Mouse (Mus musculus) heart, embryonic 12.5 days (tissue): ENCODE measurements at regions not wholly inside any gene's neighbourhood (a gene's known extent, or its start where the extent isn't known, plus 50 kb on each side); places are given as distances from the start of the nearest gene placed in this dataset.

Experiments used
- ATAC-seq: fragments of 200-750 bp; cut with Nextera tagmentation; 2 replicates; pipeline ENCODE4 v1.8.0; 2017; ENCODE audit warnings: moderate TSS enrichment, moderate library complexity; ENCODE audit not compliant: insufficient number of reproducible peaks, low FRiP score
- H3K27ac ChIP-seq: fragments of 300-500 bp; sonication (generic); 2 replicates; pipeline ENCODE4 v1.5.1; 2016; ENCODE audit warnings: mild to moderate bottlenecking, moderate library complexity; ENCODE audit not compliant: poor library complexity, severe bottlenecking
- H3K27me3 ChIP-seq: fragments of 300-500 bp; sonication (generic); replicated peaks from 2 replicates; pipeline ENCODE4 v1.6.1; 2016; ENCODE audit warnings: mild to moderate bottlenecking, moderate library complexity
- H3K36me3 ChIP-seq: fragments of 300-500 bp; sonication (generic); 2 replicates; pipeline ENCODE4 v1.6.1; 2016; ENCODE audit warnings: mild to moderate bottlenecking, moderate library complexity
- H3K4me1 ChIP-seq: fragments of 300-500 bp; sonication (generic); replicated peaks from 2 replicates; pipeline ENCODE4 v1.6.1; 2016; ENCODE audit warnings: mild to moderate bottlenecking
- H3K4me2 ChIP-seq: fragments of 300-500 bp; sonication (generic); 2 replicates; pipeline ENCODE4 v1.6.1; 2016; ENCODE audit warnings: mild to moderate bottlenecking, moderate library complexity
- H3K4me3 ChIP-seq: fragments of 300-500 bp; sonication (generic); 2 replicates; pipeline ENCODE4 v1.5.1; 2016; ENCODE audit warnings: mild to moderate bottlenecking
- H3K9ac ChIP-seq: fragments of 300-500 bp; sonication (generic); 2 replicates; pipeline ENCODE4 v1.6.1; 2016; ENCODE audit warnings: mild to moderate bottlenecking, moderate library complexity
- H3K9me3 ChIP-seq: fragments of 300-500 bp; sonication (generic); replicated peaks from 2 replicates; pipeline ENCODE4 v1.6.1; 2016; ENCODE audit warnings: mild to moderate bottlenecking, moderate library complexity
- WGBS: fragments of 180-500 bp; shearing (Covaris S2); methylation state at CpG from one replicate; pipeline ENCODE4 v1.1.7; 2016; 5-methylcytosine and 5-hydroxymethylcytosine counted together

DNA sequence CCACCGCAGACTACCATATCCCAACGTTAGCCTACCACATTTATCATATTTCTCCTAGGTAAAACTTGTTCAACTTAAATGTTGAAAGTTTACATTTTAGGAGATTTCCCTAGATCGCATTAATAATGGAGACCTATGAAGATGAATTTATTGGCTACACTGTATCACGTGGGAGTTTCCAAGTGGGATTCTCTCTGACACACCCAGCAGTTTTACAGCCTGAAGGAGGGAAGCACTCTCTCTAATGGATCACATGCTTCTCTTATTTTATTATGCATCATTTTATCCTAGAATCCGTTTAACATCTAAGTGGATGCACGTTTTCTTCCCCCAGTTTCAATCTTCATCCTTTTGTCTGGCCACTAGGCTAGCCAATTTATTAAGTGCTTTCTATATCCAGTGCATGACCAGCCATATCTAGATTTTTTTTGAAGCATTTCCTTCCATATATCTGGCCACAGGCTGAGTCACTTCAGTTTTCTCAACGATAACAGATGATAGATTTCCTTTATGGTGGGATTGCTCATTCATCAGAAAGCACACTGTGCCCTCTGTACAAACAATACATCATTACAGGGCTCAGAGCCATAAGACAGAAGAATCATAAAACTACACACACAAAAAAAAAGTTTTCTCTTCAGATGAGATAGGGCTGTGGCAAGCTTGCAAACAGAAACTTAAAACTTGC lies 476.3 kb upstream of the Syt1 start:
- H3K36me3 ChIP-seq, result no peaks in the 10 kb centered on the region
- no peak overlapping the region for H3K27ac ChIP-seq
- no peak overlapping the region for H3K4me2 ChIP-seq
- 75% methylated on average over 7 of the region's 7 CpGs for WGBS
- no peaks in the 10 kb centered on the region for H3K27me3 ChIP-seq
- H3K4me3 ChIP-seq, result no peak overlapping the region
- ATAC-seq, result no peak
- no peaks in the 10 kb centered on the region for H3K4me1 ChIP-seq
- H3K9ac ChIP-seq, result no peak overlapping the region
- H3K9me3 ChIP-seq, result no peaks in the 10 kb centered on the region

DNA sequence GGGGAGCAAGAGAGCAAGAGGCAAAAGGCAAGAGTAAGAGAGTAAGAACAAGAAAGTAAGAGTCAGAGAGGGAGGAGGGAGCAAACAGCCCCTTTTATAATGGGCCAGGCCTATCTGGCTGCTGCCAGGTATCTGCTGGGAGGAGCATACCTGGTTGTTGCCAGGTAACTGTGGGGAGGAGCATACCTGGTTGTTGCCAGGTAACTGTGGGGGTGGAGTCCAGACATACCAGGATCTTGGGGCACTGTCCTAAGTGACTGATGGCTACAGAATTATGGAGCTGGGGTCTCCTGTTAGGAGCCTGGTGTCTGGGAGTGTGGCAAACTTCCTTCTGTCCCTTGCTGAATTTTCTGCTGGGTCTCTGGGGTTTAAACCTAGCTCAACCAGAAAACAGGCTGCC lies 469.8 kb upstream of the Syt1 start:
- ATAC-seq, result no peak
- Histone ChIP-seq H3K27ac (no peak overlapping the region), H3K36me3 (no peaks in the 10 kb centered on the region), H3K9me3 (no peaks in the 10 kb centered on the region), H3K27me3 (no peaks in the 10 kb centered on the region), H3K4me2 (no peak overlapping the region), H3K4me3 (no peak overlapping the region), H3K4me1 (no peaks in the 10 kb centered on the region), H3K9ac (no peak overlapping the region)

GRCm38 (mm10) chr10:109479941-109480340 lies 469.2 kb upstream of the Syt1 start:
- Histone ChIP-seq H3K4me3 (no peak overlapping the region), H3K4me1 (no peaks in the 10 kb centered on the region), H3K27ac (no peak overlapping the region), H3K27me3 (no peaks in the 10 kb centered on the region), H3K9me3 (no peaks in the 10 kb centered on the region), H3K9ac (no peak overlapping the region), H3K4me2 (no peak overlapping the region), H3K36me3 (no peaks in the 10 kb centered on the region)
- 65% methylated on average over 5 of the region's 5 CpGs for WGBS
- no peak; the same call in 1 of the 2 replicates for ATAC-seq

- Histone ChIP-seq H3K4me3 (no peak overlapping the region), H3K27me3 (no peaks in the 10 kb centered on the region), H3K27ac (no peak overlapping the region), H3K4me1 (no peaks in the 10 kb centered on the region), H3K9me3 (no peaks in the 10 kb centered on the region; the same call in 1 of the 2 replicates), H3K36me3 (no peaks in the 10 kb centered on the region), H3K9ac (no peak overlapping the region), H3K4me2 (no peak overlapping the region)
- no peak for ATAC-seq
- 74% methylated on average over 3 of the region's 3 CpGs for whole genome bisulfite sequencing
Measured at GRCm38 (mm10) chr10:109466516-109466915, 455.7 kb upstream of the Syt1 start.

- H3K27ac ChIP-seq, result no peak overlapping the region
- no peak overlapping the region for H3K9ac ChIP-seq
- no peaks in the 10 kb centered on the region for H3K9me3 ChIP-seq
- no peak overlapping the region for H3K4me3 ChIP-seq
- 80% methylated on average over 4 of the region's 4 CpGs for WGBS
- no peak for ATAC-seq
- no peaks in the 10 kb centered on the region for H3K36me3 ChIP-seq
- H3K4me1 ChIP-seq, result no peaks in the 10 kb centered on the region
- H3K27me3 ChIP-seq, result no peaks in the 10 kb centered on the region
- no peak overlapping the region for H3K4me2 ChIP-seq
Measured at GRCm38 (mm10) chr10:109431112-109431511, 420.3 kb upstream of the Syt1 start.

- no peak overlapping the region for H3K4me3 ChIP-seq
- H3K27ac ChIP-seq, result no peak overlapping the region
- no peaks in the 10 kb centered on the region for H3K9me3 ChIP-seq
- no peak overlapping the region for H3K9ac ChIP-seq
- no peak for ATAC-seq
- no peak overlapping the region for H3K4me2 ChIP-seq
- 89% methylated on average over 3 of the region's 3 CpGs for WGBS
- no peaks in the 10 kb centered on the region for H3K36me3 ChIP-seq
- no peaks in the 10 kb centered on the region for H3K4me1 ChIP-seq
- H3K27me3 ChIP-seq, result no peaks in the 10 kb centered on the region
Measured at GRCm38 (mm10) chr10:109427878-109428277, 417.1 kb upstream of the Syt1 start.

DNA sequence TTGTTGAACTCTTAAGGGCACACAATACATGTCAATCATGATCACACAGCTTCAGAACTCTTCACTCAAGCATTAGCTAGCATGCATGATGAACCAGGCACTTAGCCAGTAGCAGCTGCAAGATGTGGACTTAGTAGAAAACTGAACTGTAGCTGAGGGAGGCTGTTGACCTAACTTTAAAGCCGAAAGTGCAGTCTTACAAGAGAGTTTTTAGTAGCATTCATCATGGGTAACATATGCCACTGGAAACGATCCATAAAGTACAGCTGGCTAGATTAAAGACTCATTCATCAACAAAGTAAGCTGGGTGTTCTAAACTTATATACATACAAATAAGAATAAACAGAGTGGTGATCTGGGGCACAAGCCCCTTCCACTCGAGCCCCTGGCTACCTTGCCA lies 396.2 kb upstream of the Syt1 start:
- Histone ChIP-seq H3K36me3 (no peaks in the 10 kb centered on the region), H3K4me3 (no peak overlapping the region), H3K27ac (no peak overlapping the region), H3K9ac (no peak overlapping the region), H3K4me1 (no peaks in the 10 kb centered on the region), H3K27me3 (no peaks in the 10 kb centered on the region), H3K9me3 (no peaks in the 10 kb centered on the region), H3K4me2 (no peak overlapping the region)
- WGBS, result 74% methylated on average over 3 of the region's 3 CpGs
- ATAC-seq, result no peak

GRCm38 (mm10) chr10:109405116-109405685 lies 394.4 kb upstream of the Syt1 start:
- H3K36me3 ChIP-seq, result no peaks in the 10 kb centered on the region
- H3K27me3 ChIP-seq, result no peaks in the 10 kb centered on the region
- no peak overlapping the region for H3K9ac ChIP-seq
- no peak overlapping the region for H3K4me2 ChIP-seq
- H3K9me3 ChIP-seq, result no peaks in the 10 kb centered on the region
- WGBS, result 70% methylated on average over 6 of the region's 6 CpGs
- H3K4me1 ChIP-seq, result no peaks in the 10 kb centered on the region
- H3K27ac ChIP-seq, result no peak overlapping the region
- no peak for ATAC-seq
- H3K4me3 ChIP-seq, result no peak overlapping the region

- H3K36me3 ChIP-seq, result no peaks in the 10 kb centered on the region
- no peak for ATAC-seq
- no peaks in the 10 kb centered on the region for H3K4me1 ChIP-seq
- no peak overlapping the region for H3K9ac ChIP-seq
- 53% methylated on average over 4 of the region's 4 CpGs for WGBS
- H3K27ac ChIP-seq, result no peak overlapping the region
- no peak overlapping the region for H3K4me3 ChIP-seq
- no peaks in the 10 kb centered on the region for H3K27me3 ChIP-seq
- no peaks in the 10 kb centered on the region for H3K9me3 ChIP-seq
- no peak overlapping the region for H3K4me2 ChIP-seq
Measured at GRCm38 (mm10) chr10:109383758-109384157, 373.0 kb upstream of the Syt1 start.

DNA sequence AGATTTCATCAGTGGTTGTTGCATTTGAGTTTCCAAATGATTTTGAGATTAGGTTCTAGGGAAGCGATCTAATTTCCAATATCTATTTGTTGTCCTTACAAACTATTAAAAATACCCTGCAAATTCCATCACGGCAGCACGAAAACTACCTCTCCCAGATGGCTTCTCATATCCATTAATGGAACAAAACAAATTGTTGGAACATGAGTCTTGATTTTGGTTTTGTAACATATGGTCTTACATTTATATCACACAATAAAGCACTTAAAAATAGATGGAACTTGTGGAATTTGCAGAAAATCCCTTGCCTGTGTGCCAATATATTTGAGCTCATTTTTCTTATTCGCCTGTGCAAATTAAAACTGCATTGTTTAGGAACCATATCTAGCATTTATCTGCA lies 368.1 kb upstream of the Syt1 start:
- WGBS, result 84% methylated on average over 4 of the region's 4 CpGs
- Histone ChIP-seq H3K27me3 (no peaks in the 10 kb centered on the region), H3K9ac (no peak overlapping the region), H3K36me3 (no peaks in the 10 kb centered on the region), H3K4me1 (no peaks in the 10 kb centered on the region), H3K4me2 (no peak overlapping the region), H3K4me3 (no peak overlapping the region), H3K27ac (no peak overlapping the region), H3K9me3 (no peaks in the 10 kb centered on the region)
- no peak for ATAC-seq

- 70% methylated on average over 1 of the region's 1 CpGs for WGBS
- Histone ChIP-seq H3K36me3 (no peaks in the 10 kb centered on the region), H3K27me3 (no peaks in the 10 kb centered on the region)
Measured at GRCm38 (mm10) chr10:109360161-109360560, 349.4 kb upstream of the Syt1 start.

GRCm38 (mm10) chr10:109358812-109359211 lies 348.0 kb upstream of the Syt1 start:
- Histone ChIP-seq H3K36me3 (no peaks in the 10 kb centered on the region), H3K4me1 (no peaks in the 10 kb centered on the region), H3K27ac (no peak overlapping the region), H3K9me3 (no peaks in the 10 kb centered on the region), H3K4me3 (no peak overlapping the region), H3K9ac (no peak overlapping the region), H3K27me3 (no peaks in the 10 kb centered on the region), H3K4me2 (no peak overlapping the region)
- no peak for ATAC-seq
- WGBS, result 76% methylated on average over 6 of the region's 6 CpGs

More at GRCm38 (mm10) chr10:109360161-109360560, 349.4 kb upstream of the Syt1 start:
- Histone ChIP-seq H3K9ac (no peak overlapping the region), H3K4me1 (no peaks in the 10 kb centered on the region), H3K9me3 (no peaks in the 10 kb centered on the region), H3K4me2 (no peak overlapping the region), H3K27ac (no peak overlapping the region), H3K4me3 (no peak overlapping the region)
- no peak for ATAC-seq
